Mouse (Mus musculus): ENCODE measurements around the gene Sorcs2. TPM values are rescaled to one million over a fixed set of nuclear protein-coding genes. Genes with fewer than 3 reads are reported as not detected.

The Sorcs2 gene
- polyA plus RNA-seq, 1 experiment from 2014 or later = 7.8 TPM

DNA sequence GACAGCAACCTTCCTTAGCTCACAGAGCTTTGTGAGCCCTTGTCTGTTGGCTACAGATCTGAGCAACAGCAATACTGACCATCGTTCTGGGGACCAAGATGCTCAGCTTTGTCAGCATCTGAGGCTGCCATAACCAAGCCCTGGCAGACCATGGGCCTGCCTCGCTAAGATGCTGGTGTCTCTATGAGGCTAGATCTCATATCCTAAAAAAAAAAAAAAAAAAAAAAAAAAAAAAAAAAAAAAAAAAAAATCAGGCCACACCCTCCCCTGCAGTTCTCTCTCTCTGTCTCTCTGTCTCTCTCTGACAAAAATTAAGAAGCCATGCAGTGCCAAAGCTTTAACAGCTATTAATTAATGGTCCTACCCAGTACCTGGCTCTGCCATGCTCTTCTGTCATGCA is 251.3 kb downstream of the Sorcs2 start:
- Histone ChIP-seq H3K36me3 (ENCODE audit: control insufficient read depth, insufficient read depth, low read length) (no peaks in the 10 kb centered on the region), H3K27ac (ENCODE audit: low read depth, low read length) (no peak overlapping the region), H3K4me1 (replicated peaks; ENCODE audit: control insufficient read depth, insufficient read depth, low read length) (no peaks in the 10 kb centered on the region), H3K9ac (ENCODE audit: low read length) (no peak overlapping the region), H3K9me3 (ENCODE audit: control insufficient read depth, low read length) (no peaks in the 10 kb centered on the region), H3K27me3 (ENCODE audit: control insufficient read depth, insufficient read depth, low read length) (no peaks in the 10 kb centered on the region), H3K4me3 (ENCODE audit: low read depth, low read length) (no peak overlapping the region), H3K4me2 (ENCODE audit: low read depth, low read length, severe bottlenecking) (no peak overlapping the region)
- DNase-seq (ENCODE audit: low spot score) (no peak), ATAC-seq (replicated peaks; ENCODE audit: low FRiP score) (no peak)
- WGBS = 80% methylated on average over 2 of the region's 2 CpGs

- no peak for DNase-seq (ENCODE audit: low spot score)
- H3K27ac ChIP-seq (ENCODE audit: low read depth, low read length) = no peak overlapping the region
- no peak overlapping the region for H3K9ac ChIP-seq (ENCODE audit: low read length)
- no peak overlapping the region for H3K4me2 ChIP-seq (ENCODE audit: low read depth, low read length, severe bottlenecking)
- no peaks in the 10 kb centered on the region for H3K9me3 ChIP-seq (ENCODE audit: control insufficient read depth, low read length)
- H3K4me3 ChIP-seq (ENCODE audit: low read depth, low read length) = no peak overlapping the region
- no peaks in the 10 kb centered on the region for H3K27me3 ChIP-seq (ENCODE audit: control insufficient read depth, insufficient read depth, low read length)
- H3K4me1 ChIP-seq (replicated peaks; ENCODE audit: control insufficient read depth, insufficient read depth, low read length) = no peaks in the 10 kb centered on the region
- 52% methylated on average over 2 of the region's 2 CpGs for WGBS
- no peak for ATAC-seq (replicated peaks; ENCODE audit: low FRiP score)
- H3K36me3 ChIP-seq (ENCODE audit: control insufficient read depth, insufficient read depth, low read length) = no peaks in the 10 kb centered on the region
Measured at GRCm38 (mm10) chr5:36144560-36144959, 253.4 kb downstream of the Sorcs2 start.

DNA sequence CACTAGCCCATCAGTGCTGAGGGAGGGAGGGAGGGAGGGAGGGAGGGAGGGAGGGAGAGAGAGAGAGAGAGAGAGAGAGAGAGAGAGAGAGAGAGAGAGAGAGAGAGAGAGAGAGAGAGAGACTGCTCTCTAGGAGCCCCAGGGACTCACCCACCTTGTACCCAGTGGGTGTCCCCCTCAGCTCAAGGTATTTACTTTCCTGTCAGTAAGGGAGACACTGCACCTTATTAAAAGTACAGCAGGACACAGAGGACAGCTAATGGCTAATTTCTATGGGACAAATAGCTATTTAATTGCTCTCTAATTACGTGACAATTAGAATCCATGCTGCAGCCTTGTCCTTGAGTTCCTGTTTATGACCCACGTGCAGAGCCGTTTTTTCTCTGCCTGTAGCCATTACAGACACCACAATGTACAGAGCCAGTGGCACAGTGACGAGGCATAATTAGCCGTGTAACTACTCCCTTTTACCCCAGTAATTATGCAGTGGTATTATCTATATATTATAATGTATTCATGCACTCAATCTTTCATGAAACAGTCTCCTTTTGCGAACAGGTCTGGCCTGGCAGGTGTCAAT is 256.2 kb downstream of the Sorcs2 start:
- Histone ChIP-seq H3K4me3 (ENCODE audit: low read depth, low read length) (no peak overlapping the region), H3K36me3 (ENCODE audit: control insufficient read depth, insufficient read depth, low read length) (no peaks in the 10 kb centered on the region), H3K4me2 (ENCODE audit: low read depth, low read length, severe bottlenecking) (no peak overlapping the region), H3K4me1 (replicated peaks; ENCODE audit: control insufficient read depth, insufficient read depth, low read length) (no peaks in the 10 kb centered on the region), H3K27me3 (ENCODE audit: control insufficient read depth, insufficient read depth, low read length) (no peaks in the 10 kb centered on the region), H3K9me3 (ENCODE audit: control insufficient read depth, low read length) (no peaks in the 10 kb centered on the region), H3K9ac (ENCODE audit: low read length) (no peak overlapping the region), H3K27ac (ENCODE audit: low read depth, low read length) (no peak overlapping the region)
- DNase-seq (ENCODE audit: low spot score) = no peak
- peak; percentile 63; the same call in 1 of the 2 replicates for ATAC-seq (replicated peaks; ENCODE audit: low FRiP score)
- WGBS = 48% methylated on average over 6 of the region's 6 CpGs

GRCm38 (mm10) chr5:36141112-36141511 is 256.8 kb downstream of the Sorcs2 start:
- Histone ChIP-seq H3K4me3 (ENCODE audit: low read depth, low read length) (no peak overlapping the region), H3K4me2 (ENCODE audit: low read depth, low read length, severe bottlenecking) (no peak overlapping the region), H3K4me1 (replicated peaks; ENCODE audit: control insufficient read depth, insufficient read depth, low read length) (no peaks in the 10 kb centered on the region), H3K27ac (ENCODE audit: low read depth, low read length) (no peak overlapping the region), H3K9me3 (ENCODE audit: control insufficient read depth, low read length) (no peaks in the 10 kb centered on the region), H3K9ac (ENCODE audit: low read length) (no peak overlapping the region), H3K36me3 (ENCODE audit: control insufficient read depth, insufficient read depth, low read length) (no peaks in the 10 kb centered on the region), H3K27me3 (ENCODE audit: control insufficient read depth, insufficient read depth, low read length) (no peaks in the 10 kb centered on the region)
- WGBS = 93% methylated on average over 4 of the region's 4 CpGs
- ATAC-seq (replicated peaks; ENCODE audit: low FRiP score) (no peak), DNase-seq (ENCODE audit: low spot score) (no peak)

- Histone ChIP-seq H3K4me3 (ENCODE audit: low read depth, low read length) (no peak overlapping the region), H3K9me3 (ENCODE audit: control insufficient read depth, low read length) (no peaks in the 10 kb centered on the region), H3K4me1 (replicated peaks; ENCODE audit: control insufficient read depth, insufficient read depth, low read length) (no peaks in the 10 kb centered on the region), H3K27ac (ENCODE audit: low read depth, low read length) (no peak overlapping the region), H3K27me3 (ENCODE audit: control insufficient read depth, insufficient read depth, low read length) (no peaks in the 10 kb centered on the region), H3K4me2 (ENCODE audit: low read depth, low read length, severe bottlenecking) (no peak overlapping the region), H3K36me3 (ENCODE audit: control insufficient read depth, insufficient read depth, low read length) (no peaks in the 10 kb centered on the region), H3K9ac (ENCODE audit: low read length) (no peak overlapping the region)
- WGBS = 82% methylated on average over 6 of the region's 6 CpGs
- ATAC-seq (replicated peaks; ENCODE audit: low FRiP score) = no peak
- no peak for DNase-seq (ENCODE audit: low spot score)
Measured at GRCm38 (mm10) chr5:36139766-36140165, 258.2 kb downstream of the Sorcs2 start.

GRCm38 (mm10) chr5:36135874-36136542 is 261.9 kb downstream of the Sorcs2 start:
- no peak for ATAC-seq (replicated peaks; ENCODE audit: low FRiP score)
- Histone ChIP-seq H3K9ac (ENCODE audit: low read length) (no peak overlapping the region), H3K27ac (ENCODE audit: low read depth, low read length) (no peak overlapping the region), H3K4me2 (ENCODE audit: low read depth, low read length, severe bottlenecking) (no peak overlapping the region), H3K9me3 (ENCODE audit: control insufficient read depth, low read length) (no peaks in the 10 kb centered on the region), H3K4me3 (ENCODE audit: low read depth, low read length) (no peak overlapping the region), H3K4me1 (replicated peaks; ENCODE audit: control insufficient read depth, insufficient read depth, low read length) (no peaks in the 10 kb centered on the region), H3K36me3 (ENCODE audit: control insufficient read depth, insufficient read depth, low read length) (no peaks in the 10 kb centered on the region), H3K27me3 (ENCODE audit: control insufficient read depth, insufficient read depth, low read length) (no peaks in the 10 kb centered on the region)
- WGBS = 82% methylated on average over 3 of the region's 3 CpGs
- no peak for DNase-seq (ENCODE audit: low spot score)

- H3K4me1 ChIP-seq (replicated peaks; ENCODE audit: control insufficient read depth, insufficient read depth, low read length) = peaks cover 3% of the 10 kb centered on the region; the same call in 1 of the 2 replicates
- H3K9me3 ChIP-seq (ENCODE audit: control insufficient read depth, low read length) = no peaks in the 10 kb centered on the region
- H3K4me3 ChIP-seq (ENCODE audit: low read depth, low read length) = no peak overlapping the region
- no peak overlapping the region for H3K27ac ChIP-seq (ENCODE audit: low read depth, low read length)
- H3K4me2 ChIP-seq (ENCODE audit: low read depth, low read length, severe bottlenecking) = no peak overlapping the region
- 91% methylated on average over 6 of the region's 6 CpGs for WGBS
- H3K9ac ChIP-seq (ENCODE audit: low read length) = no peak overlapping the region
- ATAC-seq (replicated peaks; ENCODE audit: low FRiP score) = no peak
- H3K27me3 ChIP-seq (ENCODE audit: control insufficient read depth, insufficient read depth, low read length) = no peaks in the 10 kb centered on the region
- no peaks in the 10 kb centered on the region for H3K36me3 ChIP-seq (ENCODE audit: control insufficient read depth, insufficient read depth, low read length)
- no peak for DNase-seq (ENCODE audit: low spot score)
Measured at GRCm38 (mm10) chr5:36134302-36134701, 263.6 kb downstream of the Sorcs2 start.

GRCm38 (mm10) chr5:36133893-36134292 is 264.0 kb downstream of the Sorcs2 start:
- WGBS = 77% methylated on average over 2 of the region's 2 CpGs
- no peak for ATAC-seq (replicated peaks; ENCODE audit: low FRiP score)
- Histone ChIP-seq H3K9ac (ENCODE audit: low read length) (no peak overlapping the region), H3K4me1 (replicated peaks; ENCODE audit: control insufficient read depth, insufficient read depth, low read length) (peaks cover 3% of the 10 kb centered on the region; the same call in 1 of the 2 replicates), H3K4me2 (ENCODE audit: low read depth, low read length, severe bottlenecking) (no peak overlapping the region), H3K36me3 (ENCODE audit: control insufficient read depth, insufficient read depth, low read length) (no peaks in the 10 kb centered on the region), H3K27me3 (ENCODE audit: control insufficient read depth, insufficient read depth, low read length) (no peaks in the 10 kb centered on the region), H3K9me3 (ENCODE audit: control insufficient read depth, low read length) (no peaks in the 10 kb centered on the region), H3K27ac (ENCODE audit: low read depth, low read length) (no peak overlapping the region), H3K4me3 (ENCODE audit: low read depth, low read length) (no peak overlapping the region)
- no peak for DNase-seq (ENCODE audit: low spot score)

Data from forebrain, embryonic 11.5 days (tissue).